Mouse (Mus musculus) hindbrain, postnatal 0 days (tissue): ENCODE results near the gene Pkd2. TPM values are rescaled to one million over a fixed set of nuclear protein-coding genes. Genes with fewer than 3 reads are reported as not detected.

ENCODE experiments used
- ATAC-seq: fragments of 200-750 bp; cut with Nextera tagmentation; 2 replicates; pipeline ENCODE4 v1.8.0; 2017; ENCODE audit warnings: mild to moderate bottlenecking, moderate TSS enrichment, moderate library complexity
- DNase-seq: peaks from one replicate; pipeline ENCODE4 v3.0.0-alpha.2; 2015; ENCODE audit warnings: low spot score
- H3K27ac ChIP-seq: fragments of 300-500 bp; sonication (generic); 2 replicates; pipeline ENCODE4 v1.5.1; 2014; ENCODE audit warnings: mild to moderate bottlenecking
- H3K27me3 ChIP-seq: fragments of 300-500 bp; sonication (generic); 2 replicates; pipeline ENCODE4 v1.6.1; 2014; ENCODE audit warnings: low read length, mixed read lengths; ENCODE audit not compliant: insufficient read depth
- H3K36me3 ChIP-seq: fragments of 300-500 bp; sonication (generic); 2 replicates; pipeline ENCODE4 v1.6.1; 2014; ENCODE audit warnings: low read length, mixed read lengths; ENCODE audit not compliant: insufficient read depth
- H3K4me1 ChIP-seq: fragments of 300-500 bp; sonication (generic); 2 replicates; pipeline ENCODE4 v1.6.1; 2014; ENCODE audit warnings: antibody characterized with exemption, low read length, mixed read lengths; ENCODE audit not compliant: insufficient read depth
- H3K4me2 ChIP-seq: fragments of 300-500 bp; sonication (generic); 2 replicates; pipeline ENCODE4 v1.6.1; 2014; ENCODE audit warnings: low read depth, mild to moderate bottlenecking, low read length, moderate library complexity, mixed read lengths
- H3K4me3 ChIP-seq: fragments of 300-500 bp; sonication (generic); 2 replicates; pipeline ENCODE4 v1.5.1; 2014; ENCODE audit warnings: low read length
- H3K9ac ChIP-seq: fragments of 300-500 bp; sonication (generic); replicated peaks from 2 replicates; pipeline ENCODE4 v1.6.1; 2014; ENCODE audit warnings: mild to moderate bottlenecking, low read length, moderate library complexity, mixed read lengths
- H3K9me3 ChIP-seq: fragments of 300-500 bp; sonication (generic); 2 replicates; pipeline ENCODE4 v1.6.1; 2016; ENCODE audit warnings: low read length, mixed read lengths
- CTCF ChIP-seq: IDR thresholded peaks from 2 replicates; pipeline ENCODE4 v1.5.1; 2016; ENCODE audit warnings: antibody characterized with exemption, control low read depth, low read depth
- WGBS: fragments of 180-500 bp; shearing (Covaris S2); extraction: QIAGEN DNeasy Blood & Tissue Kit; methylation state at CpG from one replicate; pipeline ENCODE4 v1.1.7; 2014; 5-methylcytosine and 5-hydroxymethylcytosine counted together
- polyA plus RNA-seq: library from polyadenylated mRNA; unstranded; fragments of >200 nt; fragmentation: Nextera tagmentation; extraction: Ambion mirVana; gene quantifications from 2 replicates; pipeline ENCODE4 v1.2.1, GENCODE M21; 2015
- total RNA-seq: library from RNA; depleted of rRNA; stranded (reverse); fragments of >200 nt; gene quantifications from 2 replicates; pipeline ENCODE4 v1.2.3, GENCODE M21; 2014; rRNA removed

Pkd2 gene
- total and polyA plus RNA-seq, 2 experiments from 2014 or later = 5.3 to 23.7 TPM

- no peak overlapping the region for H3K4me2 ChIP-seq
- no peak overlapping the region for H3K4me3 ChIP-seq
- no peak for TF ChIP-seq CTCF
- H3K4me1 ChIP-seq = no peaks in the 10 kb centered on the region
- H3K27ac ChIP-seq = no peak overlapping the region
- no peaks in the 10 kb centered on the region for H3K9me3 ChIP-seq
- DNase-seq (peak; percentile 7), ATAC-seq (no peak)
- WGBS = 45% methylated on average over 5 of the region's 5 CpGs
- H3K36me3 ChIP-seq = peaks cover 40% of the 10 kb centered on the region
- H3K9ac ChIP-seq = no peak overlapping the region
- no peaks in the 10 kb centered on the region for H3K27me3 ChIP-seq
Observed at GRCm38 (mm10) chr5:104491561-104491960, 32.3 kb downstream of the Pkd2 start.

DNA sequence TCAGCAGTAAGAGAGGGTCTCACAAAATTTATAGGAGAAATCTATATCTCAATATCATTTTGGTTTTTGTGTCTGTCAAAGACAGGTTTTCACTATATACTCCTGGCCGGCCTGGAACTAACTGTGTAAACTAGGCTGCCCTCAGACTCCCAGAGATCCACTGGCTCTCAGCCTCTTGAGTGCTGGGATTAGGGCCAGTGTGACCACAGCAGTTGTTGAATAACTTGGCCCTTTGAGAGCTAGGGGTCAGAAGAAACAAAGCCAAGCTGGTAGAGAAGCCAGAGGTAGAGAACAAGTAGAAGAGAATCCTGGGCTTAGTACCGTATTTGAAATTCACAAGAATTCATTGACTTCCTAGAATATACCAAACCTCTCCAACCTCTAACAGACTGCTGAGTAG is 45.6 kb downstream of the Pkd2 start:
- no peak for DNase-seq
- Histone ChIP-seq H3K27me3 (no peaks in the 10 kb centered on the region), H3K4me1 (peaks cover 9% of the 10 kb centered on the region; the same call in 1 of the 2 replicates), H3K4me3 (no peak overlapping the region), H3K4me2 (no peak overlapping the region), H3K9me3 (no peaks in the 10 kb centered on the region), H3K27ac (no peak overlapping the region), H3K9ac (no peak overlapping the region), H3K36me3 (peaks cover 11% of the 10 kb centered on the region)
- no peak for ATAC-seq
- no peak for TF ChIP-seq CTCF
- WGBS = 86% methylated on average over 2 of the region's 2 CpGs

DNA sequence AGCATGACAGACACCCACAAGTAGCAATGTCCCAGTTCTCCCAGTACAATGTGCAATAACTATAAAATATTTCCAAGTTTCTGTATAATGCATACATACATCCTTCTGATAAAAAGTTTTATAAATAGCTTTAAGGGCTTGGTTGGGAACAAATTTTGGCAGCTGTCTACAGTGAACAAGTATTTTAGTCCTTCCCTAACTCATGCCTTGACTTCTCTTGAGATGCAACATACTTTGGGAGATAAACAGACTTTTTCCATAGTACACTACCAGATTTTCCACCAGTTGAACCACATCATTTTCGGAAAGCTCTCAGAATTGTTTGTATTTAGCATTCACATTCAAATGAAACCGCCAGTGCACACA is 48.6 kb downstream of the Pkd2 start:
- DNase-seq (no peak), ATAC-seq (no peak; the same call in 1 of the 2 replicates)
- Histone ChIP-seq H3K27ac (no peak overlapping the region), H3K4me2 (peak overlapping the region; percentile 68), H3K4me3 (peak overlapping the region; percentile 94), H3K4me1 (peaks cover 9% of the 10 kb centered on the region; the same call in 1 of the 2 replicates), H3K9me3 (no peaks in the 10 kb centered on the region), H3K9ac (no peak overlapping the region), H3K36me3 (peaks cover 11% of the 10 kb centered on the region), H3K27me3 (no peaks in the 10 kb centered on the region)
- WGBS = 0% methylated on average over 2 of the region's 2 CpGs
- TF ChIP-seq CTCF = no peak

DNA sequence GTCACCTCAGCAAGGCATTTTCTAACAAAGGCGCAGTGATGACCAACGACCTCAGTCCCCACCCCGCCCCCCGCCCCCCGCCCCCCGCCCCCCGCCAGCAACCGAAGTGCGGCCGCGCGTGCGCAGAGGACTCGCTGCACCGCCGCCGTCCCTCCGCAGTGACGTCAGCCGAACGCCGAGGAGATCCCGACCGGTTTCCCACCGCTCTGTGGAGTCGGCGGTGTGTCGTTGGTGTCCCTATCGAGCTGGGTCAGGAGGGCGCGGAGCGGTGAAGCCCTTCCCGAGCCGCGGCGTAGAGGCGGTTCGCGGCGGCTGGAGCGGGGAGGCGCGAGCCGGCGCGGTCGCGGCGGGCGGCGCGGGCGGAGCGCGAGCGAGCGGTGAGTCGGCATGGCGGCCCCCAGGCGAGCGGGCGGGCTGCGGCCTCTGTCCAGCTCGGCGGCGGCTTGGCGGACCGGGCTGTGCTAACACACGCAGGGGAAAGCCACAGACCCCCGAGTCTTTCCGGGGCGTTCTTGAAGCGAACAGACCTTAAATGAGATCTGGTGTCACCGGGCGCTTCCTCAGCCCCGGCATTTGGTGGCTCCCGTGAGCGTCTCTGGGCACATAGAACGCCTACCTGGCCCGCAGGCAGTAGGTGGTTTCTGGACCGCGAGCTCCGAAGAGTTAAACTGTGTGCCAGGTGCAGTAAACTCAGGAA is 49.1 kb downstream of the Pkd2 start, which contains the start of gene BC005561:
Gene BC005561 (plus strand): TSS at position 158 of the 697 bp plus-strand sequence.
- Histone ChIP-seq H3K4me2 (peak within 1 kb of the TSS; percentile 68), H3K4me3 (peak within 1 kb of the TSS; percentile 94), H3K27ac (peak within 1 kb of the TSS; percentile 92), H3K9me3 (no peaks in the 10 kb centered on the region; the same call in 1 of the 2 replicates), H3K27me3 (no peaks in the 10 kb centered on the region), H3K36me3 (peaks cover 7% of the 10 kb centered on the region), H3K4me1 (peaks cover 9% of the 10 kb centered on the region; the same call in 1 of the 2 replicates), H3K9ac (peak within 1 kb of the TSS; percentile 89)
- under 1% methylated on average over 75 of the region's 83 CpGs for WGBS
- peak; percentile 94 for ATAC-seq
- no peak for TF ChIP-seq CTCF
- peak; percentile 95 for DNase-seq

DNA sequence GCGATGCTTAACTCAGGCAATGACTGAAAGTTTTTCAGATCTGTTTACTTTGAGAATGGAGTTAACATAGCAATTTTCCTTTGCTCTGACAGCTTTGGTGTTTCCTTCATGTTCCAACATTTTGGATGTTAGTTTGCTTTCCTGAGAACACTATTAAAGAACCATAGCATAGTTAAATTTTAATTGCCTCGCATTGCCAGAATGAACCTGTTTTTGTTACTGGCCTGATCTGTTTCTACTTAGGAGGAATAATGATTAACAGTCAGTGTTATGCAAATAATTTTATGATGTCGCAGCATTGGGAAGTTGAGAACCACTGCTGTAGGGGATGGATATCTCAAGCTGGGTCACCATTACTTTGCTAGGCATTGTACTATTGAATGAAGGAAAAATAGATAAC is 52.0 kb downstream of the Pkd2 start:
- H3K4me1 ChIP-seq = peaks cover 9% of the 10 kb centered on the region; the same call in 1 of the 2 replicates
- no peak overlapping the region for H3K4me2 ChIP-seq
- H3K4me3 ChIP-seq = no peak overlapping the region
- no peaks in the 10 kb centered on the region for H3K27me3 ChIP-seq
- H3K9ac ChIP-seq = no peak overlapping the region
- no peak for TF ChIP-seq CTCF
- DNase-seq (no peak), ATAC-seq (no peak)
- H3K27ac ChIP-seq = no peak overlapping the region
- H3K36me3 ChIP-seq = no peaks in the 10 kb centered on the region
- 89% methylated on average over 3 of the region's 3 CpGs for WGBS
- no peaks in the 10 kb centered on the region; the same call in 1 of the 2 replicates for H3K9me3 ChIP-seq

- TF ChIP-seq CTCF = no peak
- Histone ChIP-seq H3K27ac (no peak overlapping the region), H3K4me3 (no peak overlapping the region), H3K4me2 (no peak overlapping the region), H3K27me3 (no peaks in the 10 kb centered on the region), H3K9ac (no peak overlapping the region), H3K36me3 (peaks cover 30% of the 10 kb centered on the region), H3K9me3 (no peaks in the 10 kb centered on the region), H3K4me1 (no peaks in the 10 kb centered on the region)
- WGBS = 63% methylated on average over 1 of the region's 1 CpGs
- DNase-seq = peak; percentile 4
- ATAC-seq = no peak
Observed at GRCm38 (mm10) chr5:104538612-104539011, 79.4 kb downstream of the Pkd2 start.

DNA sequence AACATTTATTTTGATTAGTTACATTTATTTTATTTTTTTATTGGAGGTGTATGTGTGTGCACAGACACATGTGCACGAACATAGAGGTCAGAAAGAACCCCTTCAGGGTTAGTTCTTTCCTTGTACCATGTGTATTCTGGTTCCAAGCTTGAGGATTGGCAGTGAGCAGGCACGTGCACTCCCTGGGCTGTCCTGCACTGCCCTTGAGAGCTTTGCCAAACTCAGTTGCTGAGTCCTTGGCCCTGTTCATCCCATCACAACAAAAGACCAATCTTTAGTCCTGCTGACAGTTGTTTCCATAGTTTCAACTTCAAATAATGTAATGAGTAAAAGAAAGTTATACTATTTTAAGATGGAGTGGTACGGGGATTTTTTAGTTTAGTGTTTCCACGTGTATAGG is 80.1 kb downstream of the Pkd2 start:
- ATAC-seq (no peak), DNase-seq (no peak)
- peaks cover 30% of the 10 kb centered on the region for H3K36me3 ChIP-seq
- H3K4me2 ChIP-seq = no peak overlapping the region
- no peaks in the 10 kb centered on the region for H3K27me3 ChIP-seq
- no peak overlapping the region for H3K4me3 ChIP-seq
- H3K27ac ChIP-seq = no peak overlapping the region
- no peak for TF ChIP-seq CTCF
- H3K4me1 ChIP-seq = no peaks in the 10 kb centered on the region
- H3K9me3 ChIP-seq = no peaks in the 10 kb centered on the region
- 83% methylated on average over 4 of the region's 4 CpGs for WGBS
- H3K9ac ChIP-seq = no peak overlapping the region

Other genes starting within 250 kb of the Pkd2 start
- 0.37 TPM in 1 of 2 replicates, not detected in the other for gene Ibsp, start 160.3 kb upstream of the Pkd2 start, total RNA-seq
- 0.20 TPM in 1 of 2 replicates, not detected in the other for gene Ibsp, start 160.3 kb upstream of the Pkd2 start, polyA plus RNA-seq
- gene Mepe, start 134.1 kb upstream of the Pkd2 start, total RNA-seq = not detected in 2 replicates
- not detected in 2 replicates for gene Mepe, start 134.1 kb upstream of the Pkd2 start, polyA plus RNA-seq
- gene Spp1, start 24.3 kb upstream of the Pkd2 start, total RNA-seq = 13.2 and 18.7 TPM in 2 replicates
- 30.0 and 35.6 TPM in 2 replicates for gene Spp1, start 24.3 kb upstream of the Pkd2 start, polyA plus RNA-seq
- gene BC005561, start 48.9 kb downstream of the Pkd2 start, total RNA-seq = 2.9 and 4.3 TPM in 2 replicates
- 8.9 and 9.4 TPM in 2 replicates for gene BC005561, start 48.9 kb downstream of the Pkd2 start, polyA plus RNA-seq